Mouse (Mus musculus): ENCODE data around the gene Dusp10. TPM values are rescaled to one million over a fixed set of nuclear protein-coding genes. Genes with fewer than 3 reads are reported as not detected.

Gene Dusp10
- polyA plus RNA-seq, 1 experiment, result 7.0 TPM

- no peak for TF ChIP-seq POLR2A (IDR thresholded peaks at IDR 0.05; ENCODE audit: borderline replicate concordance, extremely low read depth, insufficient read depth, insufficient read length, poor library complexity, severe bottlenecking)
- no peak for TF ChIP-seq CTCF (IDR thresholded peaks at IDR 0.05; ENCODE audit: borderline replicate concordance, extremely low read depth, insufficient read depth, insufficient read length)
- DNase-seq (ENCODE audit: low read depth), result no peak
Measured at GRCm38 (mm10) chr1:184042745-184043144, 29.6 kb downstream of the Dusp10 start.

- TF ChIP-seq CTCF (IDR thresholded peaks at IDR 0.05; ENCODE audit: borderline replicate concordance, extremely low read depth, insufficient read depth, insufficient read length), result no peak
- DNase-seq (ENCODE audit: low read depth), result no peak
Measured at GRCm38 (mm10) chr1:184043391-184043790, 30.3 kb downstream of the Dusp10 start.

GRCm38 (mm10) chr1:184046070-184046677 lies 33.1 kb downstream of the Dusp10 start:
- TF ChIP-seq POLR2A (IDR thresholded peaks at IDR 0.05; ENCODE audit: borderline replicate concordance, extremely low read depth, insufficient read depth, insufficient read length, poor library complexity, severe bottlenecking), result no peak
- TF ChIP-seq CTCF (IDR thresholded peaks at IDR 0.05; ENCODE audit: borderline replicate concordance, extremely low read depth, insufficient read depth, insufficient read length), result no peak
- no peak for DNase-seq (ENCODE audit: low read depth)

- TF ChIP-seq CTCF (IDR thresholded peaks at IDR 0.05; ENCODE audit: borderline replicate concordance, extremely low read depth, insufficient read depth, insufficient read length), result no peak
- no peak for DNase-seq (ENCODE audit: low read depth)
Measured at GRCm38 (mm10) chr1:184047818-184048217, 34.7 kb downstream of the Dusp10 start.

- TF ChIP-seq POLR2A (IDR thresholded peaks at IDR 0.05; ENCODE audit: borderline replicate concordance, extremely low read depth, insufficient read depth, insufficient read length, poor library complexity, severe bottlenecking) (no peak), CTCF (IDR thresholded peaks at IDR 0.05; ENCODE audit: borderline replicate concordance, extremely low read depth, insufficient read depth, insufficient read length) (no peak)
- no peak for DNase-seq (ENCODE audit: low read depth)
Measured at GRCm38 (mm10) chr1:184048675-184049418, 35.7 kb downstream of the Dusp10 start.

GRCm38 (mm10) chr1:184051286-184051685 lies 38.2 kb downstream of the Dusp10 start:
- no peak for TF ChIP-seq POLR2A (IDR thresholded peaks at IDR 0.05; ENCODE audit: borderline replicate concordance, extremely low read depth, insufficient read depth, insufficient read length, poor library complexity, severe bottlenecking)
- TF ChIP-seq CTCF (IDR thresholded peaks at IDR 0.05; ENCODE audit: borderline replicate concordance, extremely low read depth, insufficient read depth, insufficient read length), result no peak

GRCm38 (mm10) chr1:184051824-184052223 lies 38.7 kb downstream of the Dusp10 start:
- DNase-seq (ENCODE audit: low read depth), result no peak
- TF ChIP-seq CTCF (IDR thresholded peaks at IDR 0.05; ENCODE audit: borderline replicate concordance, extremely low read depth, insufficient read depth, insufficient read length) (no peak), POLR2A (IDR thresholded peaks at IDR 0.05; ENCODE audit: borderline replicate concordance, extremely low read depth, insufficient read depth, insufficient read length, poor library complexity, severe bottlenecking) (no peak)

More at GRCm38 (mm10) chr1:184051286-184051685, 38.2 kb downstream of the Dusp10 start:
- no peak for DNase-seq (ENCODE audit: low read depth)

- DNase-seq (ENCODE audit: low read depth), result no peak
Measured at GRCm38 (mm10) chr1:184052331-184052730, 39.2 kb downstream of the Dusp10 start.

GRCm38 (mm10) chr1:184053141-184053540 lies 40.0 kb downstream of the Dusp10 start:
- TF ChIP-seq CTCF (IDR thresholded peaks at IDR 0.05; ENCODE audit: borderline replicate concordance, extremely low read depth, insufficient read depth, insufficient read length), result no peak
- TF ChIP-seq POLR2A (IDR thresholded peaks at IDR 0.05; ENCODE audit: borderline replicate concordance, extremely low read depth, insufficient read depth, insufficient read length, poor library complexity, severe bottlenecking), result no peak
- no peak for DNase-seq (ENCODE audit: low read depth)

More at GRCm38 (mm10) chr1:184052331-184052730, 39.2 kb downstream of the Dusp10 start:
- TF ChIP-seq POLR2A (IDR thresholded peaks at IDR 0.05; ENCODE audit: borderline replicate concordance, extremely low read depth, insufficient read depth, insufficient read length, poor library complexity, severe bottlenecking) (no peak), CTCF (IDR thresholded peaks at IDR 0.05; ENCODE audit: borderline replicate concordance, extremely low read depth, insufficient read depth, insufficient read length) (no peak)

GRCm38 (mm10) chr1:184053711-184054110 lies 40.6 kb downstream of the Dusp10 start:
- DNase-seq (ENCODE audit: low read depth), result no peak
- TF ChIP-seq CTCF (IDR thresholded peaks at IDR 0.05; ENCODE audit: borderline replicate concordance, extremely low read depth, insufficient read depth, insufficient read length), result no peak
- TF ChIP-seq POLR2A (IDR thresholded peaks at IDR 0.05; ENCODE audit: borderline replicate concordance, extremely low read depth, insufficient read depth, insufficient read length, poor library complexity, severe bottlenecking), result no peak

- TF ChIP-seq POLR2A (IDR thresholded peaks at IDR 0.05; ENCODE audit: borderline replicate concordance, extremely low read depth, insufficient read depth, insufficient read length, poor library complexity, severe bottlenecking), result no peak
- no peak for TF ChIP-seq CTCF (IDR thresholded peaks at IDR 0.05; ENCODE audit: borderline replicate concordance, extremely low read depth, insufficient read depth, insufficient read length)
- no peak for DNase-seq (ENCODE audit: low read depth)
Measured at GRCm38 (mm10) chr1:184054176-184054575, 41.1 kb downstream of the Dusp10 start.

GRCm38 (mm10) chr1:184058206-184058605 lies 45.1 kb downstream of the Dusp10 start:
- no peak for TF ChIP-seq POLR2A (IDR thresholded peaks at IDR 0.05; ENCODE audit: borderline replicate concordance, extremely low read depth, insufficient read depth, insufficient read length, poor library complexity, severe bottlenecking)
- no peak for TF ChIP-seq CTCF (IDR thresholded peaks at IDR 0.05; ENCODE audit: borderline replicate concordance, extremely low read depth, insufficient read depth, insufficient read length)
- DNase-seq (ENCODE audit: low read depth), result no peak

Data from brain, embryonic 14.5 days (tissue).